Mouse (Mus musculus): Measurements from ENCODE around the gene Adamts16. TPM values are rescaled to one million over a fixed set of nuclear protein-coding genes. Genes with fewer than 3 reads are reported as not detected.
"Not testable (repeated sequence)": the region's sequence is repeated elsewhere in the genome, so short reads cannot be mapped to it uniquely, and the experiment has no call there.

Gene Adamts16
- 1 to 10 TPM; 1.9 to 2.2 TPM for total RNA-seq (2021)

- no peak for DNase-seq
These were observed at the start of gene Adamts16 for GRCm38 (mm10) chr13:70841421-70841904. TSS of gene Adamts16 (minus strand) at chr13:70841811.

DNA sequence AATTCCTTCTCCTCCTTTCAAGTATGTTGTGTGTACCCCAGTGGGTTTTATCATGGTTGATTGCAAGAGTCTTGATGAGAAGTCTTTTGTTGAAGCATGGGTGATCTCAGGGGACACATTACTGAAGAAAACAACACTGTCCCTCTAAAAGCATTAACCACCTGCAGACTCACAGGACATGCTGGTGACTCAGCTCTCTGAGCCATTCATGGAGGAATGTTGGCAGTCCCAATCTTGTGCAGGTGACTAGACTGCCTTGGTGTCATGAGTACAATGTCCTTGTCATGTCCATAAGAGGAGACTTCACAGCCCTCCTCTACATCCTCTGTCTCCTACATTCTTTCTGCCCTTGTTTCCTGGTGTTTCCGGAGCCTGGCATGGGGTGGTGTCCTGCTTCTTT is 45.5 kb upstream of the Adamts16 start:
- no peak for DNase-seq

- DNase-seq = no peak
These were observed 43.4 kb upstream of the Adamts16 start for GRCm38 (mm10) chr13:70885006-70885405.

- peak; percentile 71 to 76 for DNase-seq
These were observed 42.6 kb upstream of the Adamts16 start for GRCm38 (mm10) chr13:70883891-70884890.

DNA sequence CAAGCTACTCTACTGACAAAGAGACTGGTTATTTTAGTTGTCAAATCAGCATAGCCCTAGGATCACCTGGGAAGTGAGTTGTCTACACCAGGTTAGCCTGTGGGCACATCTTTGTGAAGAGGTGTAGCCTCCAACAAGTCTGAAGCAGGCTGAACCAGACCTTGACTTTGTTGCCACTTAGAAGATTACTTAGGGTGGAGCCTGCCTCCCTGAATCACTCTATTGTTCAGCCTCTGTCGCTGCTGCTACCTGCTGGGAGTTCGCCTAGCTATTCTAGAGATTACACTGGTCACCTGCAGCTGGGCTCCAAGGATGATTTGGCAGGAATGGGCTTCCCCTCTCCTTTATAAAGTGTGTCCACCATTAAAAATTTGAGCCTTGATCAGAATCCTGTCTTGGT is 38.4 kb upstream of the Adamts16 start:
- DNase-seq = not testable (repeated sequence)

DNA sequence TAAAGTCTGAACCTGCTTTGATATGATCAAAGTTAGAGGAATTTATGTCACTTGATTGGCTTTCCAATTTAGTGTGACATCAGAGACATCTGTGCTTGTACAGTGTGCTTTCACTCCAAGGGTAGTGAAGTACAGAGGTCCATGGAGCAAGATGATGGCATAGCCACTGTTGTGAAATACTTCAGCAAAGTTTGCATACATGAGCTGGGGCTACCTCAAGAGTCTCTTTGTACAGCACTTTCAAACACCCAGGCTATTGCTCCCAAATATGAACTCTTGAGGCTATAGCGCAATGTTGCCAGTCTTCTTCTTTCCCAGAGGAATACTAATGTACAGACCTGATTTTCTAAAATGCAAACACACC is 35.9 kb upstream of the Adamts16 start:
- no peak for DNase-seq

DNA sequence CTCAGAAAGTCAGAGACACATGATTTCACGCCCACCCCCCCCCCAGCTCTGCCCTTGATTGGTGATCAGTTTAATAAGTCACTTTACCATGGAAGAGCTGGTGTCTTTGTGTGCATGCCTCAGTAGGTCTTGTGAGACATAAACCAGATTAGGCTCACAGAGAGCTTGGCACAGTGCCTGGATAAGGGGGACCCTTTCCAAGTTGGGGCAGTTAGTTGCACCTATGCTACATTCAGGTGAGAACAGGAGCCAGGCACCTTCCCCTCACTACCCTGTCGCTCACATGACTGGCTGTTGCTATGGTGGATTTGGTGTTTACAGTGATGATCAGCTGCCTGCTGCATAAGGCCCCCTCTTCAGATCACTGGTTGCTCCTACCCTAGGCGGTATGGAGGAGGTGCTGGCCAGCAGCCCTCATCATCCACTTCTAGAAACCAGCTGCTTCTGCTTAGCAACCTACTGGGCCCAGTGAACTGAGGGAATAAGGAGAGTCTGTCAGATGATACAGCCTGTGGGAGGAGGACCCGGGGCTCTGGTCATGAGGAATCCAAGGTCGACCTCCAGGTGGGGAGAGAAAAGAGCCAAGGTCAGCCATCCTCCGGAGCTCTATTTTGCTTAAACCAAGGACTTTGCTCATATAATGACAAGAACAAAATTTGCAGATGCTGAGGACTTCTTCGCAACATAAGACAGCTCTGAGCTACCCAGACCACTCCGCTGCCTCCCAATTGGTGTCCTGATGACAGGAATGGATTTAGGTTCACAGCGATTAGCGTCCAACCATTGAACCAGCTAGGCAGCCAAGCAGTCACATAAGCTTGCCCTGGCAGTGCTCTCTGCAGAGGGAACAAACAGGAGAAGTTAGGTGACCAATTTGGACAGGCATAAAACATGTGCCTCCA is 35.3 kb upstream of the Adamts16 start:
- peak in 1 of 2 experiments; percentile 9 for DNase-seq

- DNase-seq = no peak
These were observed 33.9 kb upstream of the Adamts16 start for GRCm38 (mm10) chr13:70875411-70875949.

GRCm38 (mm10) chr13:70874741-70875140 is 33.1 kb upstream of the Adamts16 start:
- no peak for DNase-seq

DNA sequence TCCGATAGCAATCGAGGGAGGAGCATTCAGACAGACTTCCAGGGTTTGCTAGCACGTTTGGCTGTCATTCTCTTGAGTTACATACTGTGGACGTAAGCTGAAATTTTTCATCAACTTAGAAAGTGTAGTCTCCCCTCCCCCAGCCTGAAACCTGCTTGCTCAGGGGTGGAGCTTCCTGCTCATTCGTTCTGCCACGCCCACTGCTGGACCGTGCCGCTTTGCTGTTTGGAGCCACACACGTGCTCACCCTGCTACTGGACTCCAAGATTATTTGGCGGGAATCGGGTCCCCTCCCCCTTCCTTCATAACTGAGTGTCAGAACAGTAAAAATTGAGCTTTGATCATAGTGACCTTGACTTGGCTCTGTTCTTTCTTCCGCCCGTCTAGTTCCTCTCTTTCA is 32.2 kb upstream of the Adamts16 start:
- not testable (repeated sequence) for DNase-seq

- DNase-seq = no peak
These were observed 29.4 kb upstream of the Adamts16 start for GRCm38 (mm10) chr13:70871049-70871448.

- DNase-seq = no peak
These were observed 25.5 kb upstream of the Adamts16 start for GRCm38 (mm10) chr13:70866971-70867625.

- DNase-seq = no peak
These were observed 24.3 kb upstream of the Adamts16 start for GRCm38 (mm10) chr13:70865867-70866266.

DNA sequence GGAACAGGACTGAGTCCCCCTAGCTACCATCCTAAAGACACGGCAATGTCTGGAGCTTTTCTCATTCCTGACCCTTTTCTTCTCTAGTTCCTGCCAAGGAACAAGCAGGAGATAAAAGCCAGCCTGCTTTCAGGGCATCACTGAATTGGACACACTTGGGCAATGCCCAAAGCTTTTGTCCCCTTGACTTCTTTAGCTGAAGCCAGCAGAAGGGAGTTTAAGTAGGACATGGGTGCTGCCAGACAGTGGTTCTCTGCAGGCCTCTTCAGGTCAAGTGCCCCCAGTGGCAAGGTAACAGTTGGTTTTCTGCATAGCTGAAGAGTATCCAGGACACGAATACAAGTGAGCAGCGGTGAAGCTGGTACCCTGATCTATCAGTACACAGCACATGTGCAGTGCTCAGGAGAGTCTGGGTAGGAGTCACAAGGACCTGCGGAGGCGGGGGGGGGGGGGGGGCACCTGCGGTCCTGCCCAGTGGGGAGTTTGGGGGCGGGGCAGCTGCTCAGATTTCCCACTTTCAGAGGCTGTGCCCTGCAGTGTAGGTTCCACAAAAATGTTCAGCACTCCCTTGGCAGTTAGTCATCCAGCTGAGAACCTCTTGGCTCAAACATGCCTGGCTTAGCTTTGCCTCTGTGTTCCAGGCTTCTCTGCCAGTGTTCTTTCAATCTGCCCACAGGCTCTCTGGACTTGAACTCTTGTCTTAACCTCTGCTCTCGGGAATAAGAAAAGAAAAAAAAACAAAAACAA is 20.7 kb upstream of the Adamts16 start:
- DNase-seq = no peak

DNA sequence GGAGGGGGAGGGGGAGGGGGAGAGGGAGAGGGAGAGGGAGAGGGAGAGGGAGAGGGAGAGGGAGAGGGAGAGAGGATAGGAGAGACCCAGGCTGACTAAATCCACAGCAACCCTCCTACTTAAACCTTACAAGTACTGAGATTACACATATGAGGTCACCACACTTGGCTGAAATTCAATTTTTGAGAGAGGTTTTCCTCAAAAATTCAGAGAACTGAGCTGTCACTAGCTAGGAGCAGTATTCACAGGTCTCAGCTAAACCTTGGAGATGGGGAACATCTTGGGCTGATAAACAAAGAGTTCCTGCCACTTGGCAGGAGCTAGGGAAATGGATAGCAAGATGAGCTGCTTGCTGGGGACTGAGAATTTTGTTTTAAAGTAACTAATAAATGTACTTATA is 12.0 kb upstream of the Adamts16 start:
- no peak for DNase-seq

DNA sequence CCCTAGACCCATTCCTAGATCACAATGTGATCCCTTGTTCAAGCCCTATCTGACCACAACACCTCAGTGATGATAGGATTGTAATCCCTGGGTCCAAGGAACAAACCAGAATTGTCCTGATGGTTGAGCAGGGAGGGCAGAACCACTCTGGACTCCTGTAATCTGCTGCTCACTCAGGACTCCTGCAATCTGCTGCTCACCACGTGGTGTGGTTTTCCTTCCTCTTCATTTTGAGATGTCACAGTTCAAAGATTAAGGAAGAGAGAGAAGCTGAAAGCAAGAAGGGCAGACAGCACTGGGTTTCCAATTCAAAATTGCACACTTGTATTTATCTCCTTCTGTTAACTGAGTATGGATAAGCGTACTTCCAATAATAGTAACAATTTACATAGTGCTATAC is 5.3 kb upstream of the Adamts16 start:
- DNase-seq = no peak

DNA sequence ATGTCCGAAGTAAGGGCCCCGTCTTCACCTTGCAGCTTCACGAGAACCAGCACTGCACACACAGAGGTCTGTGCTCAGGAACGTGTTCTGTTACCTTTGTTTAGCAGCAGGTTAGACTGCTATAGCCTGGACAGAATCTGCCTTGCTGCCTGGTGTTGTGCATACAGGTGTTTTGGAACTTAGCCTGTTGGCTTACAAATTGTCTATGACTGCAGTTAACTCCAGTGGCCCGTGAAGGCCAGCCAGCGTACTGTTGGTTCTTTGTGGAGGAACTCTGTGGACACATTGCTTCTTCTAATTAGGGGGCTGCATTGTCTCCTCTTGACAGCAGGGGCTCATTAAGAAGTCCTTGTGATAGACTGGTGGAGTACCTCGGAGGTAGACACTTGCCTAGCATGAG is 3.9 kb upstream of the Adamts16 start:
- DNase-seq = no peak

GRCm38 (mm10) chr13:70842126-70842525 is 515 bp upstream of the Adamts16 start:
- DNase-seq = no peak

GRCm38 (mm10) chr13:70840161-70840560 is 1.4 kb downstream of the Adamts16 start:
- peak; percentile 56 to 73 for DNase-seq

GRCm38 (mm10) chr13:70837571-70837970 is 4.0 kb downstream of the Adamts16 start:
- no peak for DNase-seq

DNA sequence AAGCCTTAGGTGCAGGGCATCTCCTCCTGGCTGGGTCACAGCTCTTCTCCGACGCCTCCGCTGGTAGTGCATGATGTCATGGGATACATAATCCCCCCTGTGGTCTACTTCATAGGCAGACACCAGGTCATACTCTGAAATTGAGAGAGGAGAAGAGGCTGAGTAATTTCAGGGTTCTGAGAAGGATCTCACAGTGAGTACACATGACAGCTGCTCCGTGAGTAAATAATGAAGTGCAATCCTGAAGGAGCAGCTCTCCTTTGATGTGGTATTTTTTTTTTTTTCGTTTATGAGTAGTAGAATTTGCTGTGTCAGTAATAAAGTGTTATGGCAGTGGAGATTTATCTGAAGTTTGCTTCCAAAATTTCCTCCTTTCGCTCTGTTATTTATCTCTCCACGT is 5.4 kb downstream of the Adamts16 start:
- no peak for DNase-seq

Measured in layer of hippocampus, postnatal 36 days (tissue).